Mouse (Mus musculus) lung, embryonic 16.5 days (tissue): ENCODE measurements around the gene Gspt1. TPM values are rescaled to one million over a fixed set of nuclear protein-coding genes. Genes with fewer than 3 reads are reported as not detected.
A peak's percentile ranks its signal among the peaks of the same experiment; 100 is the strongest.

Experiments
- ATAC-seq: fragments of 200-750 bp; cut with Nextera tagmentation; 2 replicates; pipeline ENCODE4 v1.8.0; 2017; ENCODE audit warnings: low read depth, mild to moderate bottlenecking, moderate library complexity
- H3K27ac ChIP-seq: fragments of 300-500 bp; sonication (generic); 2 replicates; pipeline ENCODE4 v1.5.1; 2014; ENCODE audit warnings: mild to moderate bottlenecking, control low read depth, low read length
- H3K27me3 ChIP-seq: fragments of 300-500 bp; sonication (generic); 2 replicates; pipeline ENCODE4 v1.6.1; 2014; ENCODE audit warnings: low read depth, low read length, mixed read lengths; ENCODE audit not compliant: control insufficient read depth, insufficient read depth
- H3K36me3 ChIP-seq: fragments of 300-500 bp; sonication (generic); 2 replicates; pipeline ENCODE4 v1.6.1; 2014; ENCODE audit warnings: low read length; ENCODE audit not compliant: control insufficient read depth, insufficient read depth
- H3K4me1 ChIP-seq: fragments of 300-500 bp; sonication (generic); replicated peaks from 2 replicates; pipeline ENCODE4 v1.6.1; 2014; ENCODE audit warnings: low read length, mixed read lengths; ENCODE audit not compliant: control insufficient read depth, insufficient read depth
- H3K4me2 ChIP-seq: fragments of 300-500 bp; sonication (generic); 2 replicates; pipeline ENCODE4 v1.6.1; 2014; ENCODE audit warnings: low read depth, low read length, control low read depth
- H3K4me3 ChIP-seq: fragments of 300-500 bp; sonication (generic); 2 replicates; pipeline ENCODE4 v1.5.1; 2014; ENCODE audit warnings: mild to moderate bottlenecking, low read length, control low read depth
- H3K9ac ChIP-seq: fragments of 300-500 bp; sonication (generic); 2 replicates; pipeline ENCODE4 v1.6.1; 2014; ENCODE audit warnings: low read length, control low read depth
- H3K9me3 ChIP-seq: fragments of 300-500 bp; sonication (generic); 2 replicates; pipeline ENCODE4 v1.6.1; 2016; ENCODE audit warnings: low read length; ENCODE audit not compliant: control insufficient read depth
- WGBS: fragments of 180-500 bp; shearing (Covaris S2); extraction: QIAGEN DNeasy Blood & Tissue Kit; methylation state at CpG from one replicate; pipeline ENCODE4 v1.1.7; 2014; 5-methylcytosine and 5-hydroxymethylcytosine counted together
- polyA plus RNA-seq: library from polyadenylated mRNA; unstranded; fragments of >200 nt; fragmentation: Nextera tagmentation; extraction: Ambion mirVana; gene quantifications from 2 replicates; pipeline ENCODE4 v1.2.1, GENCODE M21; 2015

Gspt1 gene
- polyA plus RNA-seq, 1 experiment from 2014 or later: 60.1 TPM

DNA sequence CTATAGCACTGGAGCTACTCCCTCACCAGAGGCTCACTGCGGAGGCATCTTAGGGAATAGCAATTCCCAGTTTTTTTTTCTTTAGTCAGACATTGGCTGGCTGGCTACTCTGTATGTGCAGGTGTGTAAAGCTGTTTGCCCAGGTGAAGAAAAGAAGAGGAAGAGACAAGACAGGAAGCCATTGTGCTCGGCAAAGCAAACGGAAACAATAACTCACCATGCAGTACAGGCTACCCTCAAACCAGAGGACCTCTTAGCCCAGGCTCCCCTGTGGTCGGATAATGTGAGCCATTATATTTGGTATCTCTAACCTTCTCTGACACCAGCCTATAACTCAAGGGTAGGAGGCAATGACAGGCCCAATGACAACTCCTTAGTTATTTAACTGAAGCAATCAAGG, 57.1 kb downstream of the Gspt1 start:
- Histone ChIP-seq H3K4me1 (peaks cover 7% of the 10 kb centered on the region), H3K27me3 (no peaks in the 10 kb centered on the region), H3K9me3 (no peaks in the 10 kb centered on the region), H3K27ac (no peak overlapping the region), H3K4me3 (no peak overlapping the region), H3K9ac (no peak overlapping the region), H3K36me3 (peaks cover 70% of the 10 kb centered on the region), H3K4me2 (no peak overlapping the region)
- WGBS: 81% methylated on average over 4 of the region's 4 CpGs
- ATAC-seq: no peak

DNA sequence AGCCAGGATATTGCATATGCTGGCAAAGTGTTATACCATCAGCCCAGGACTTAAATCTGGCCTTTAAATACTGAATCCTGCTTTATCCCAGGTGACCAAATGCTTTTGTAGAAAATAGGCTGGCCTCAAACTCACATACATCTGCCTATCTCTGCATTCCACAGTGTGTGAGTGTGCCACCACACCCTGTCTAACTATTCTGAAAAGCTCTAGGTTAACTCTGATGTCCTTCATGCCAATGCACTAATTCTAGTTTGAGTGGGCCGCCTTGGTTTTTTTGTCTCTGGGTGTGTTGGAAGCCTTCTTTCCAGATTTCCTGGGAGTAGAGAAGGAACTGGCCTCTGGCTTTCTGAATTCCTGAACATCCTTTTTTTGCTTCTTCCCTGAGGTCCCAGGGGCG, 60.9 kb downstream of the Gspt1 start:
- WGBS: 97% methylated on average over 2 of the region's 2 CpGs
- Histone ChIP-seq H3K9me3 (no peaks in the 10 kb centered on the region), H3K27ac (no peak overlapping the region), H3K4me3 (no peak overlapping the region), H3K36me3 (peaks cover 54% of the 10 kb centered on the region), H3K27me3 (no peaks in the 10 kb centered on the region), H3K9ac (no peak overlapping the region), H3K4me1 (no peaks in the 10 kb centered on the region), H3K4me2 (no peak overlapping the region)
- ATAC-seq: no peak

DNA sequence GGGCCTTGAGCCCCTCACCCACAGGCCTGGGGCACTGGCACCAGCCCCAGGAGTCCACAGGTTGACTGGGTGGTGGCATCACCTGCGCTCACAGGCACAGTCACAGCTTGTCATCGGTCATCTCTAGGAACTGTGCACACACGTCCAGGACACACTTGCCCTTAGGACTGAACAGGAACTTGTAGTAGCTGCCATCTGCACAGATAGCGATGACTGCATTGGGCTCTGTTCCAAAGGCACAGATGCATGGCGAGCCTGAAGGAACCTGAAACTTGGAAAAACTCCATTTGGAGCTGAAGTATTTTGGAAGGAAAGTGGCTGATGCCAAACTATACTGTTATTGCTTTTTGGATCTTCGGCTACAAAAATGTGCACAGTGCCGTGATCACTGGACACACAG, 64.0 kb downstream of the Gspt1 start:
- ATAC-seq: no peak
- Histone ChIP-seq H3K27ac (no peak overlapping the region), H3K9me3 (no peaks in the 10 kb centered on the region), H3K27me3 (no peaks in the 10 kb centered on the region), H3K36me3 (peaks cover 29% of the 10 kb centered on the region), H3K9ac (no peak overlapping the region), H3K4me1 (no peaks in the 10 kb centered on the region), H3K4me2 (no peak overlapping the region), H3K4me3 (no peak overlapping the region)
- 77% methylated on average over 7 of the region's 7 CpGs for WGBS

DNA sequence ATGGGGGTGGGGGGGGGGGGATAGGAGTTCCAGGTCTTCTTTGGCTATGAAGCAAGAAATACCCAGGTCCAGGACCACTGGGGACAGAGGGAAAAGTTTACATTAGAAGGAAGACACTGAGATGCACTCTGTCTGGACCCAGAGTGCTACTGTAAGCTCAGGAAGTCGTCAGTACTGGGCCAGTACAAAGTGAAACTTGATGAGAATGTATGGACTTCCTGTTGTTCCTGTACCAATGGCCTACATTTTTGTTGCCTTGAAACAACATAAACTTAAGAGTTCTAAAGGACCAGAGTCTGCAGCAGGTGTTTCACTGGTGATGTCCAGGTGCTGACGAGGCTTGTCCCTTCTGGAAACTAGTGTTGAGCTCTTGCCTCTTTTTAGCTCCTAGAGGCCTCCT, 76.7 kb downstream of the Gspt1 start:
- H3K9me3 ChIP-seq: peaks cover 2% of the 10 kb centered on the region; the same call in 1 of the 2 replicates
- no peak overlapping the region for H3K27ac ChIP-seq
- no peak overlapping the region for H3K9ac ChIP-seq
- H3K4me1 ChIP-seq: peaks cover 11% of the 10 kb centered on the region
- H3K4me3 ChIP-seq: no peak overlapping the region
- 72% methylated on average over 2 of the region's 2 CpGs for WGBS
- ATAC-seq: no peak
- no peaks in the 10 kb centered on the region for H3K27me3 ChIP-seq
- peak overlapping the region; percentile 84 for H3K4me2 ChIP-seq
- no peaks in the 10 kb centered on the region for H3K36me3 ChIP-seq

DNA sequence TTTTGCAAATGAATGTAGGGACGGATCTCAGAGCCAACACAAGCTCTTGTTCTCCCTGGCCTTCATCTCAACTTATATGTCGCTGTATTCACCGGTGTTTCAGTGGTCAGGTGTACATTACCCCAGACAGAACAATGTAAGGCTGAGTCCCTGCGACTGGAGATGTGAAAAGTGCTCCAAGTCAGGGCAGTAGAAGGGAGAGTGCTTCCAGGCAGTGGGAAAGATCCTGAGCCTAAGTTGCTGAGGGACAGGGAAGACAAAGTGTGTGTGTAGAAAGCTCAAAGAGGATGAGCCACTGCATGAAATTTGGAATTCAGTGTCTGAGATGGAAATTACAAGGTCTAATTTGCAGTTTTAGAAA, 77.3 kb downstream of the Gspt1 start:
- peak overlapping the region; percentile 95 for H3K4me3 ChIP-seq
- no peak for ATAC-seq
- H3K4me2 ChIP-seq: peak overlapping the region; percentile 84
- peak overlapping the region; percentile 93 for H3K9ac ChIP-seq
- H3K4me1 ChIP-seq: peaks cover 11% of the 10 kb centered on the region
- WGBS: 3% methylated on average over 4 of the region's 4 CpGs
- no peaks in the 10 kb centered on the region for H3K27me3 ChIP-seq
- H3K27ac ChIP-seq: peak overlapping the region; percentile 72
- H3K36me3 ChIP-seq: no peaks in the 10 kb centered on the region
- peaks cover 2% of the 10 kb centered on the region; the same call in 1 of the 2 replicates for H3K9me3 ChIP-seq

DNA sequence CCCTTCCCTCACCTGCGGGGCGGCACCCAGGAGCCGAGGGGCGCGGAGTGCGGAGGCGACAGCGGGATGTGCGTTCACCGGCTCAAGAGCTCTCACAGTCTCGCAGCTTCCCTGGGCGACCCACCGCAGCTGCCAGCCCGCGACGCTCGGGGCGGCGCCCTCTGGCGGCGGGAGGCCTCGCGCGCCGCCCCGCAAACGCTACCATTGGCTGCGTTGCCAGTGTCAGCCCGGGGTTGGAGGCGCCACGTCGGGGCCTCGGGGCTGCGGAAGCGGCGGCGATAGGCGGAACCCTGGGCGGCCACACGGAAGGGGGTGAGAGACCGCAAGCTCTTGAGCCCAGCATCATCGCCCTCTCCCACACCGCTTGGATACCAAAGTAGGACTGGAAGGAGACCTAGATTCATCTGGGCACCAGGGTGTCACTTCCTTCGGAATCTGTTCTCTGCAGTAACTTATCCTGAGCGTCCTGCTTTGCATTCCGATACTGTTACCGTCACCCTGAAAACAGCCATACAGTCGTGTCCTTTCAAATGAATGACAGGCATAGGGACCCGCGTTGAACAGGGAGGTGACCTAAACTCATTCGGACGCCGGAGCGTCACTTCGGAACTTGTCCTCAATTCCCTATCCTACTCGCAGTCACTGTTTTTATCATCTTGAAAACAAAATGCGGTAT, 77.8 kb downstream of the Gspt1 start, which contains the start of gene Zc3h7a:
TSS of gene Zc3h7a (minus strand) at position 186 of the 676 bp plus-strand sequence.
- Histone ChIP-seq H3K4me2 (peak within 1 kb of the TSS; percentile 84), H3K9ac (peak within 1 kb of the TSS; percentile 93), H3K27ac (peak within 1 kb of the TSS; percentile 91), H3K9me3 (peaks cover 2% of the 10 kb centered on the region; the same call in 1 of the 2 replicates), H3K4me1 (peaks cover 11% of the 10 kb centered on the region), H3K27me3 (no peaks in the 10 kb centered on the region), H3K4me3 (peak within 1 kb of the TSS; percentile 95), H3K36me3 (no peaks in the 10 kb centered on the region)
- peak; percentile 95 for ATAC-seq
- WGBS: 0% methylated on average over 39 of the region's 57 CpGs

DNA sequence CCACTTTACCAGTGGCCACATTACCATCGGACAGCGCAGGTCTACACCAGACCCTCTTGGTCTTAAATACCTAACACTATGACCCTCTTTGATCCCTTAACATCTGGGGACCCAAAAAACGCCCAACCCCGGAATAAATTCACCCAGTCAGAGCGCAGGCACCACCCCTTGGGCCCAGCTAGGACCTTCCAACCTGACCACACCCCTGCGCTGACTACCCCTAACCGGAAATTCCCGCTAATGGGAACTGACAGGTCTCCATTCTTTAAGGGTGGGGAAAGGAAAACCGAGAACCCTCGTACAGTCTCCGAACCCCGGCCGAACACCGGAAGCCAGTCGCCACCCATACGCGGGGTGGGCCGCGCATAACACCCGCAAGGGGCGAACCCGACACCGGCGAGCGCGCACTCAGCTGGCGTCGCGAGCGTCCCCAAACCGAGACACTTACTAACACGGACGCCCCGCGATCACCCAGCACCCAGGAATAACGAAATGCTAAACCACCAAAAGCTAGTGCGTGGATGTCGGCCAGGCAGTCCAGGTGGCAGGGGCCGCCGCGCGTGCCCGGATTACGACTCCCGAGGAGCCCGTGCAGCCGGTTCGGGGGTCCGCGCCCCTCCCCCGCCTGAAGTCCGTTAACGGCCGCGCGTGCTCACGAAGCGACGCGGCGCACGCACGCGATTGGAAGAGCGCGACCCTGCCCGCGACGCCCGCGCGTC, 78.5 kb downstream of the Gspt1 start:
- peak overlapping the region; percentile 93 for H3K9ac ChIP-seq
- H3K4me3 ChIP-seq: peak overlapping the region; percentile 95
- H3K4me2 ChIP-seq: peak overlapping the region; percentile 84
- peaks cover 2% of the 10 kb centered on the region; the same call in 1 of the 2 replicates for H3K9me3 ChIP-seq
- H3K4me1 ChIP-seq: peaks cover 11% of the 10 kb centered on the region
- under 1% methylated on average over 72 of the region's 72 CpGs for WGBS
- H3K36me3 ChIP-seq: no peaks in the 10 kb centered on the region
- ATAC-seq: peak; percentile 73
- H3K27ac ChIP-seq: peak overlapping the region; percentile 91
- no peaks in the 10 kb centered on the region for H3K27me3 ChIP-seq

- Histone ChIP-seq H3K27me3 (no peaks in the 10 kb centered on the region), H3K36me3 (no peaks in the 10 kb centered on the region), H3K9ac (peak overlapping the region; percentile 93), H3K4me1 (peaks cover 11% of the 10 kb centered on the region), H3K9me3 (peaks cover 2% of the 10 kb centered on the region; the same call in 1 of the 2 replicates), H3K27ac (peak overlapping the region; percentile 91), H3K4me2 (peak overlapping the region; percentile 84), H3K4me3 (peak overlapping the region; percentile 95)
- ATAC-seq: no peak
- WGBS: 6% methylated on average over 9 of the region's 9 CpGs
Observed at GRCm38 (mm10) chr16:11175100-11175488, 79.0 kb downstream of the Gspt1 start.

DNA sequence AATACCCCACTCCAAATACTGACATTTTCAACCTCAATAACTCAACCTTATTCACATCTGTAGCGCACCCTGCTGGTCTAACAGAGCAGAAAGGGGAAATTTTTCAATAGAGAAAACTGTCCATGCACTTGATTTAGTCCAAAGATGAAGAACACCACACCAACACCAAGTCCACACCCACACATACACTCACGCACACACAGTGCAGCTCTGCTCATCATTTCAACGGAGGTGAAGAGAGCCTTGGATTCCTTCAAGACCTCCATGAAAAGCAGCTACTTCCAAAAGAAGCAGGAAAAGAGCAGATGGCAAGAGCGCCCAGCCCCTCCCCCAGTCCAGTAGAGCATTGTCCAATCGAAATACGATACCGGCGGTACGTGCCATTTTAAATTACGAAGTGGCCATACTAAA, 79.4 kb downstream of the Gspt1 start:
- ATAC-seq: no peak
- Histone ChIP-seq H3K36me3 (no peaks in the 10 kb centered on the region), H3K4me1 (peaks cover 11% of the 10 kb centered on the region), H3K9ac (no peak overlapping the region; the same call in 1 of the 2 replicates), H3K27ac (no peak overlapping the region), H3K9me3 (peaks cover 2% of the 10 kb centered on the region; the same call in 1 of the 2 replicates), H3K27me3 (no peaks in the 10 kb centered on the region), H3K4me2 (peak overlapping the region; percentile 84), H3K4me3 (peak overlapping the region; percentile 95)
- 8% methylated on average over 10 of the region's 10 CpGs for WGBS
